Mouse (Mus musculus) left cerebral cortex, adult 2 months (tissue): ENCODE measurements at regions not wholly inside any gene's neighbourhood (a gene's known extent, or its start where the extent isn't known, plus 50 kb on each side); places are given as distances from the start of the nearest gene placed in this dataset.
A peak's percentile ranks its signal among the peaks of the same experiment; 100 is the strongest.

ENCODE experiments used
- DNase-seq, 2 experiments: peaks; one replicate each; pipeline ENCODE4 v3.0.0; 2021 to 2022; ENCODE audit warnings: low spot score in 2 of 2, mixed read lengths in 1 of 2; ENCODE audit errors: extremely low spot score in 1 of 2
- H3K27ac ChIP-seq: fragments of 200-600 bp; 2 replicates; pipeline ENCODE4 v1.8.1; 2022
- H3K4me3 ChIP-seq: fragments of 200-600 bp; 2 replicates; pipeline ENCODE4 v1.8.1; 2022
- CTCF ChIP-seq: fragments of 200-600 bp; IDR thresholded peaks from 2 replicates; pipeline ENCODE4 v1.8.1; 2022; ENCODE audit warnings: antibody characterized with exemption, mild to moderate bottlenecking, moderate library complexity
- intact Hi-C: fragments of 180-260 bp; cut with DNase I; formaldehyde crosslinking; loops from one replicate; pipeline ENCODE4 v1.15.1; 2025

DNA sequence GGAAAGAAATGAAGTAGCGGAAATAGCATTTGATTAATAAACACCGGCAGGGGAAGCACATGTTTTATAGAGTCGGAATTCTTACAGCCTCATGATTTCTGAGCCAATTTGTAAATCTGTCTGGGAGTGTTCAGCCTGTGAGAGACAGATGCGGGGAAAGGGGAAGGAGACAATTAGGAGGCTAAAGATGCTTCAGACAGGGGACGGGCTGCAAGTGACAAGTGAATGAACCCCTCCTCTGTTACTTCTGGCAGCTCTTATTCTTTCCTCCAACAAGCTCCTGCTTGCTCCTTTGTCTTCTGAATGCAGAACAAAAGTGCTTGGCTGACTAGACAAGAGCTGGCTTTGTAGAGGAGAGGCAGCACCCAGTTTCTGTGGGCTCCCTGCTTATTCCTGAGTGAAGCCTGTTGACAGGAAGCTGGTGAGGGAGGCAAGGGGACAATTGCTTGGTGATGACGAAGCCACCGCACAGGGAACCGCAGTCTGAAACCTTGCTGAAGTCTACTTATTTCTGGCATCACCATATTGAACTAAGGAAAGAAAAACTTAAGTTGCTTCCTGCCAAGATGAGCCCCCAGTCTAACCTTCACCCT, 514.2 kb downstream of the Rnf144b start:
- no peak for DNase-seq
- Histone ChIP-seq H3K27ac (no peak overlapping the region), H3K4me3 (no peak overlapping the region)
- intact Hi-C loops: no loop called here
- no peak for TF ChIP-seq CTCF

DNA sequence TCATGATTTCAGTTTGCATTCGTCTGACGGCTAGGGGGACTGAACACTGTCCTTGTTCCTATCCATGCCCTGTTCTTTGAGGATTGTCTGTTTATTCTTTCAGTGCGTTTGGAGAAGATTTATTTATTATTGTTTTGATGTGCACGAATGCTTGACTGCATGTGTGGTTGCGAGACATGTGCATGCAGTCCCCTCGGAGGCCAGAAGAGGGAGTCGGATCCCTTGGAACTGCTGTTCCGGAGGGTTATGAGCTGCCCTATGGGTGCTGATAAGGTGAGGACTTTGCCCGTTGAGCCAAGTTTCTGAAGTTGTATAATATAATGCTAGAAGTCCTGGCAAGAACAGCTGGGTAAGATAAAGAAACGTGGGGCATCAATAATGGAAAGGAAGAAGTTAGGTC, 519.9 kb downstream of the Rnf144b start:
- TF ChIP-seq CTCF: no peak; the same call in none of the 2 replicates
- H3K27ac ChIP-seq: no peak overlapping the region
- H3K4me3 ChIP-seq: no peak overlapping the region
- intact Hi-C loops: no loop called here
- no peak for DNase-seq

DNA sequence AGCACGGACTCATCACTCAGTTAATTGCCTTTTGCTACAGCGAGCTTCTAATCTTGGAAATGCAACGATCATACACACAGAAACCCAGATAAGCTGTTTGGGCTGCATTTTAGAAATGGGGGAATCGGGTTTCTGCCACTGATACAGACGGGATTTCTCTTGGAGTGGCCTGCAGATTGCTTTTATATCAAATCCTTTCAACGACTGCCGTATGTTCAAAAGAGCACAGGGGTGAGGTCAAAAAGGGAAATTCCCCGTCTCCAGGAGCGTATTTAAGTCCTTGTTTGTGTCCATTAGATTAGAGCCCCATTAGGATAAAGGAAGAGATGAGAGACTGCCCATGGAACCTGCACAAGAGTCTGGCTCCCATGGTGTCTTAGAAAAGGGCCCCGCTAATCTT, 522.6 kb downstream of the Rnf144b start:
- no peak for TF ChIP-seq CTCF
- no peak for DNase-seq
- intact Hi-C loops: no loop called here

DNA sequence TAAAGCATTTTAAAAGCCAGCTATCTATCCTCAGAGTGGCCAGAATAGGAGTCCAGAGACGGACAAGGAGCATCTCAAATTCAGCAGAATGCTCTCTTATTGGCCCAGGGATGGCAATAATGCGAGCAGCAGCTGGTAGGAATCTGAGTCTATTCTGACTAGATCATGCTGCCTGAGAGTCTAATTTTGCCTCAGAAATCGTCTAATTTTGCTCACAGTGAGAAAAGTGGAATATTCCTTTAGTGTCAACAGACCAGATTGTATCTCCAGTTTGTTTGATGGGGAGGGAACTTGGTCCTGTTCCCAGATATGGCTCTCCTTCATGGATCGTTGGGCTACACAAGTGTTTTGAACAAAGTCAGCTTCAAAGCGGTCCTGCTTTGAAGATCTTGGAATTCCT, 525.2 kb downstream of the Rnf144b start:
- Histone ChIP-seq H3K27ac (no peak overlapping the region), H3K4me3 (no peak overlapping the region)
- TF ChIP-seq CTCF: no peak
- intact Hi-C loops: no loop called here
- DNase-seq: peak; percentile 15 to 21

More for the DNA sequence above, 522.6 kb downstream of the Rnf144b start:
- no peak overlapping the region for H3K27ac ChIP-seq
- no peak overlapping the region for H3K4me3 ChIP-seq

DNA sequence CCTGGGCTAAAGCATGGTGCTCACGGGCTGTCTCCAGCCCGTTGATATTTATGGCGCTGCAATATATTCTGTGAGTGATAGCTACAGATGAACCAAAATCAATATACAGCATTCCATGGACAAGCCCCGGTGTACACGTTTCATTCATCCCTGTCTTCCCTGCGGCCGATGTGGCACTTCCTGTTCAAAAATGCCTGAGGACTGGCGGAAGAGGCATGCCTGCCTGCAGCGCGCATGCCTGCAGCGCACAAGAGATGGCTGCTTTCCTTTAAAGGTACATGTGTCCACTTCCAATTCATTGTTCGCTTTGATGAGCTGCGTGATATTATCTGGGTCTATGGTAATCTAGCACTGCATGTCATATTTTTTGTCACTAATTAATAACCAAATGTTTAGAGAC, 527.6 kb downstream of the Rnf144b start:
- intact Hi-C loops: no loop called here
- TF ChIP-seq CTCF: no peak
- Histone ChIP-seq H3K27ac (no peak overlapping the region), H3K4me3 (no peak overlapping the region)
- DNase-seq: no peak

DNA sequence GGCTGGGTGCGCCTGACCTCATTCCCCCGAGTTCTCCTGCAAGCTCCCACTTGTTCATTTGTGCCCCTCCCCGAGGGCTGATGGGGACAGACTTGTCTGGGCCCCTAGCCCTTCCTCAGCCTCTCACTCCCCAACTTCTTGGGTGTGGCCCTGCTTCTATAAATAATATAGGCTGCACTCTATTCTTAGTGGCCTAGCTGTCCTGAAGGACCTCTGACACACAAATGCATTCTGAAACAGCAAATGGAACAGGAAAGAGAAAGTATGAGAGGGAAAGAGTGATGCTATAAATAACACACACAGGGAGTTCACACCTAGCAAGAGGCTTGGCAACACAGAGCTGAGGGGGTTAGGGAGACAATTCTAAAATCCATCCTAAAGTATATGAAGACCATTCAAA, 544.0 kb downstream of the Rnf144b start:
- no peak for TF ChIP-seq CTCF
- Histone ChIP-seq H3K27ac (no peak overlapping the region), H3K4me3 (no peak overlapping the region)
- intact Hi-C loops: loop anchor here (5.0 kb wide), 3 partner anchors 319 to 796 kb away; no protein-coding TSS in a partner anchor
- DNase-seq: no peak

DNA sequence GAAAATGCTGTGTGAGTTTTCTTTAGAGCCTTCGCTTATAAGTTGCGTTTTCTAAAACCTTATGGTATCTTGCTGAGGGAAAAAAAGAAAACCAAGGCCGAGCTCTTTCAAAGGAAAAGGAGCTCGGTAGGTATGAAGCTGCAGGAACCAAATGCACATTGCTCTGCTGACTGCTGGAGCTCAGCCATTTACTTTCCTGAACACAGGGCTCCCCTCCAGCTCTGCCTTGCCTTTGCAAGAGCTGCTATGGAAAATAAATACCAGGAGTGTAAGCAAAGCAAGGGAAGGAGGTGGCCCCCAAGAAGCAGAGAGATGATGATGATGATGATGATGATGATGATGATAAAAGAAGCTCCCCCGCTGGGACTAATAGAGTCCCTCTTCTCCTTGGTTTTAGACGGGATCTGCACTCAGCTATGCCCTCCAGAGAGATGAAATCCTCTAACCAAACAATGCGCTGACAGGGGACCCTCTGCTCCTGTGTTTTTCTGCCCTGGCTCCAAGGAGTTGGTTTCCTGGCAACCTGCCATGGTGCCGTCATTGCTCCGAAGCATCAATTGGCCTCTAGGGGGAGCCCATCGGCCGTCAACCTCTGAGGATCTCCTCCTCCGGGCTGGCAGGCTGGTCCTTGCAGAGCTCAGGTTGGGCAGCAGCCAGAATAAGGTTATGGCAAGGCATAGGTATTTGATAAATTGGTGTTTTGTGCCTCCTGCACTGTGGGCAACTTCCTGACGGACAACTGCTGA, 544.7 kb downstream of the Rnf144b start:
- DNase-seq: peak; percentile 87 to 88
- peak overlapping the region; percentile 2; the same call in 1 of the 2 replicates for H3K4me3 ChIP-seq
- peak; percentile 83 for TF ChIP-seq CTCF
- intact Hi-C loops: loop anchor here (5.0 kb wide), 3 partner anchors 320 to 795 kb away; no protein-coding TSS in a partner anchor
- H3K27ac ChIP-seq: no peak overlapping the region

DNA sequence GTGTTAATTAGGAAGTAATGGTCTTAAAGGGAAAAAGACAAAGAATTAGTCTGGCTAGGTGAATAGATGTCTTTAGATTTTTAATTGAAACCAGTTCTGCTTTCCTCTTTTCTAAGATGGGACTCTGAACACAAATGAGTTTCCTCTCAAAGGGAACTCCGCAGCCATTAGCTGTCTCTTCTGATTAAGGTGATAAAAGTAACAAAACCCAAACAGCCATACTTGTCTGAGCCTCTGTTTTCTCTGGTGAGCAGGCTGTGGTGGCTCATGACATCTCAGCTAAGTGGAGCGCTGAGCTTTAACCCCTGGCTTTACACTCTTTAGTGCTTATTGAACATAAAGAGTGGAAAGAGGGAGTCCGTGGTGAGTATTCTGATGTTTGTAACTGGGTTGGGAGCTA, 565.7 kb downstream of the Rnf144b start:
- H3K4me3 ChIP-seq: no peak overlapping the region
- intact Hi-C loops: no loop called here
- DNase-seq: no peak
- no peak overlapping the region for H3K27ac ChIP-seq
- TF ChIP-seq CTCF: no peak

DNA sequence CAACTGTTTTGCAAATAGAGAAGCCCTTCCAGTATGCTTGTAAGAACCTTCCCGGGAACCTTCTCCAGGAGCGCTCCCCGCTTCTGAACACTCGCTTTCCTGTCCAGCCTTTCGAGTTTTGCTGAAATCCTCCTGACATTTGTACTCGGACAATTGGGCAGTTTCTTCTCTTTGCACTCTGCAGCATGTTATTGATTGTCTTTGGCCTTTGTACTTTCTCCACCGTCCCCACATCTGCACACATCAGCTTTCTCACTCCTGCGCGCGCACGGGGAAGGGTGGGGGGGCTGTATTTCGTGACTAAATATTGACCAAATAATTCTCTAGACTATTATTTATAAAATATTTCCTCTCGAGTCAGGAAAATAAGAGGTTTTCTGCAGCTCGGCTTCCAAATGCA, 567.2 kb upstream of the Id4 start:
- intact Hi-C loops: no loop called here
- no peak for DNase-seq

DNA sequence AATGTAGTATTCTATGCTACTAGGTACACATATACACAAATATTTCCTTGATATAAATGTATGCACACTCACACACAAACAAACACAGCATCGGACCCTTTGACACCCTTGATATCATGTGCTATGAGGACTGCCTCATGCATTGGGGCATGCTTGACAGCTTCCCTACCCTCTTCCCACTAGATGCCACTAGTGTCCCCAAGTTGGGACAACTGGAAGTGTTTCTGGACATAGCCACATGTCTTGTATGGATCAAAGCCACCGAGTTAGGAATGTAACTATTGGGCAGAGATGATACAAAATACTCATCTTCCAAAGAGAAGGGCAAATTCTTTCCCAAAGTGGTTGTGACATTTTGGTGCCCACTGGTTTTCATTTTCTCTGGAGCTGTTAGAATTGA, 565.2 kb upstream of the Id4 start:
- intact Hi-C loops: no loop called here
- no peak for DNase-seq
- no peak; the same call in 1 of the 2 replicates for TF ChIP-seq CTCF

More for the DNA sequence above, 567.2 kb upstream of the Id4 start:
- H3K4me3 ChIP-seq: no peak overlapping the region
- no peak overlapping the region for H3K27ac ChIP-seq
- TF ChIP-seq CTCF: no peak

DNA sequence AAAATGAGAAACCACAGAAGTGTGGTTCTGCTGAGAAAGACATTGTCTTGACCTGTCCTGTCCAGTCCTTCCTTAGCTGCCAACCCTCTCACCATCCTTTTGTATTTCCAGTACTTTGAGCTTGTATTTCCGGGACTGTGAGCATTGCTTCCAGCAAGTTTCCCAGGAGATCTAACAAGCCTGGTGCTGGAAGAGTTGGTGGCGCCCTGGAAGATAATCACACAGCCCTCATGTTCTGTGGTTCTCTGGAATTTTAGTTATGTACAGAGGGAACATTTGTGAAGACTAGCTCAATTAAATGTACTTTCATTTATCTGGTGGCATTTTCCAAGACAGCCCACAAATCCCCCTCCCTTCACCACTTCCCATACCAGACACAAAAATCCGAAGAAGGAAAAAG, 560.5 kb upstream of the Id4 start:
- no peak for DNase-seq
- intact Hi-C loops: no loop called here
- no peak for TF ChIP-seq CTCF
- Histone ChIP-seq H3K27ac (no peak overlapping the region), H3K4me3 (no peak overlapping the region)

More for the DNA sequence above, 565.2 kb upstream of the Id4 start:
- Histone ChIP-seq H3K27ac (no peak overlapping the region), H3K4me3 (no peak overlapping the region)

DNA sequence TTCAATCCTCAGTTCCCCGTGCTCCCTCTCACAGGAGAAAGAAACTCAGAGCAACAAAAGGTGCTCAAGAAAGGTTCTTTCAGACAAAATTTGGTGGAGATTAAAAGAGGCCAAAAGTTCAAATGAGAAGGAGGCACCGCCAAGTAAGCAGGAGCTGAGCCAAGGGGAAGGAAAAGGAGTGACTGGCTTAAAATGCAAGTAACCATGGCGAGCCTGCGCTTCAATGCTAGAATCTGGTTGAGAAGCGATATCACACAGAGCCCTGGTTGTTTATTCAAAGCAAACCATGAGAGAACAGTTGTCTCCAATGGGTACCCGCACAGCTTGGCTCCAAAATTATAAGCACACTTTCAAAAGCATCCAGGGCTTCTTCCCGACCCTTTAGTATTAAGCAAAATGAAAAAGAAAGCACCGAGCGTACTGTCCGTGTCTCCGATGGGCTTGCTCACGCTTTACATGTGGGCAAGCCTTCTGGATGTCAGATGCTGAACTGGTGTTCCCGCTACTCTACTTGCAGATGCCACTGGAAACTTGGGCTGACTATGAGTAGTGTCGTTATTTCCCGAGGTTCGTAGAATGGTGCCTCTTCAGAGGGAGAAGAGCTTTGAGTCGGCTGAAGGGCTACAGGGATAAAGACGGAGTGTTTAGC, 552.9 kb upstream of the Id4 start:
- intact Hi-C loops: no loop called here
- no peak for TF ChIP-seq CTCF
- Histone ChIP-seq H3K4me3 (no peak overlapping the region), H3K27ac (no peak overlapping the region)
- DNase-seq: peak; percentile 15 to 42
